Mouse (Mus musculus) intestine, embryonic 14.5 days (tissue): ENCODE results near the gene Btbd35f9. TPM values are rescaled to one million over a fixed set of nuclear protein-coding genes. Genes with fewer than 3 reads are reported as not detected.
"Not testable (repeated sequence)": the region's sequence is repeated elsewhere in the genome, so short reads cannot be mapped to it uniquely, and the experiment has no call there.

Experiments
- ATAC-seq: fragments of 200-750 bp; cut with Nextera tagmentation; replicated peaks from 2 replicates; pipeline ENCODE4 v1.8.0; 2017; ENCODE audit warnings: low read depth, moderate number of reproducible peaks, moderate TSS enrichment, moderate library complexity; ENCODE audit not compliant: low FRiP score, low TSS enrichment
- DNase-seq: peaks from one replicate; pipeline ENCODE4 v3.0.0-alpha.2; 2018; ENCODE audit warnings: low spot score
- H3K27ac ChIP-seq: fragments of 300-500 bp; sonication (generic); 2 replicates; pipeline ENCODE4 v1.5.1; 2014; ENCODE audit warnings: low read depth, mild to moderate bottlenecking, control low read depth
- H3K27me3 ChIP-seq: fragments of 300-500 bp; sonication (generic); replicated peaks from 2 replicates; pipeline ENCODE4 v1.6.1; 2014; ENCODE audit warnings: low read length, control low read depth; ENCODE audit not compliant: control insufficient read depth, insufficient read depth
- H3K36me3 ChIP-seq: fragments of 300-500 bp; sonication (generic); 2 replicates; pipeline ENCODE4 v1.6.1; 2014; ENCODE audit warnings: low read length, control low read depth; ENCODE audit not compliant: control insufficient read depth, insufficient read depth
- H3K4me1 ChIP-seq: fragments of 300-500 bp; sonication (generic); replicated peaks from 2 replicates; pipeline ENCODE4 v1.6.1; 2014; ENCODE audit warnings: low read length, control low read depth, mixed read lengths; ENCODE audit not compliant: control insufficient read depth, insufficient read depth
- H3K4me2 ChIP-seq: fragments of 300-500 bp; sonication (generic); 2 replicates; pipeline ENCODE4 v1.6.1; 2014; ENCODE audit warnings: low read length
- H3K4me3 ChIP-seq: fragments of 300-500 bp; sonication (generic); 2 replicates; pipeline ENCODE4 v1.5.1; 2014; ENCODE audit warnings: low read depth, low read length, control low read depth, mixed read lengths
- H3K9ac ChIP-seq: fragments of 300-500 bp; sonication (generic); 2 replicates; pipeline ENCODE4 v1.6.1; 2014; ENCODE audit warnings: mild to moderate bottlenecking, low read length
- H3K9me3 ChIP-seq: fragments of 300-500 bp; sonication (generic); 2 replicates; pipeline ENCODE4 v1.6.1; 2016; ENCODE audit warnings: low read length, control low read depth; ENCODE audit not compliant: control insufficient read depth
- WGBS: fragments of 180-500 bp; shearing (Covaris S2); extraction: QIAGEN DNeasy Blood & Tissue Kit; methylation state at CpG from one replicate; pipeline ENCODE4 v1.1.7; 2014; 5-methylcytosine and 5-hydroxymethylcytosine counted together
- polyA plus RNA-seq: library from polyadenylated mRNA; unstranded; fragments of >200 nt; fragmentation: Nextera tagmentation; extraction: Ambion mirVana; gene quantifications from 2 replicates; pipeline ENCODE4 v1.2.1, GENCODE M21; 2014

The Btbd35f9 gene
- not detected in 2 replicates for polyA plus RNA-seq

DNA sequence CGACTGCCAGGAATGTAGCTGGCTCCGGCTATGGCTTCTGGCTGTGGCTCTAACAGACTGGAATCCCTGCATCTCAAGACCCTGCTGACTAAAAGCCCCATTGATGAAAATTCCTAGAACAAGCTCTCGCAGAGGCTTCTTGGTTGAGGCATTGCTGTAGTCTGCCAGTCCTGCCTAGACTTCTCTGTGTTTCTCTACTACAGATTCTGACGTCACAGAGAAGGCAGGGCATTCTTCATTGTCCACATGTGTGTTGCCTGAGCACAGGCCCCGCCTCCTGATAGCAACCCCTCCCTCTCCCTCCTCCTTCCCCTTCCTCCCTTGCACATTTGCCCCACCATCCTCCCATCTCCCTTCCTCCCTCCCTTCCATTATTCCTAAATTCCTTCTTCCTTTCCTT is at the start of gene Btbd35f9:
Gene Btbd35f9, minus strand, starts transcription at position 101 of the 400 bp plus-strand sequence.
- not testable (repeated sequence) for H3K36me3 ChIP-seq, H3K4me3 ChIP-seq, ATAC-seq, DNase-seq, H3K27ac ChIP-seq, H3K4me2 ChIP-seq, H3K9ac ChIP-seq, H3K27me3 ChIP-seq, H3K9me3 ChIP-seq, H3K4me1 ChIP-seq
- WGBS = no CpG with 5 or more reads among the region's 5 CpGs

Other genes starting within 250 kb of the Btbd35f9 start
- gene Btbd35f6, start 205.0 kb downstream of the Btbd35f9 start, polyA plus RNA-seq = not detected in 2 replicates
- gene Gm21870, start 174.7 kb downstream of the Btbd35f9 start, polyA plus RNA-seq = not detected in 2 replicates
- not detected in 2 replicates for gene Spin2g, start 77.2 kb upstream of the Btbd35f9 start, polyA plus RNA-seq